Mouse (Mus musculus): ENCODE measurements around the gene Ntrk1.

Ntrk1 gene

GRCm38 (mm10) chr3:87749036-87749435 lies 45.9 kb downstream of the Ntrk1 start:
- no peak for DNase-seq

DNA sequence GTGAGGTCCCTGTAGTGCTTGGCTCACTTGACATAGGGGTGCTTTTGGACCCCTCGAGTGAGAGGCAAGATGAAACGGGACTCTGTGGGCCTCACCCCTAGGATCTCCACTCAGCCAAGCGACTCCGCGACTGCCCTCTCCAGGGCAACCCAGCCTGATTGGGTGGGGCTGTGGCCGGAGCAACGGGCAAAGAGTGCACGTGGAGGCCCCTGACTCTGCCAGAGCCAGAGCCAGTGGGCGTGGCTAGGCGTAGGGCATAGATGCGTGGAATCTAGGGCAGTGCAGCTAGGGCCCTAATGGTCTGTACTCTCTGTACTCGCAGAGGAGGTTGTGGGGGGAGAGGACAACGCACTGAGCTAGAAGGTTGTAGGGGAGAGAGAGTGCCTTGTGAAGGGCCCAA lies 46.5 kb downstream of the Ntrk1 start, which contains the start of gene Lrrc71:
TSS of gene Lrrc71 (minus strand) at position 195 of the 400 bp plus-strand sequence.
- no peak for DNase-seq

DNA sequence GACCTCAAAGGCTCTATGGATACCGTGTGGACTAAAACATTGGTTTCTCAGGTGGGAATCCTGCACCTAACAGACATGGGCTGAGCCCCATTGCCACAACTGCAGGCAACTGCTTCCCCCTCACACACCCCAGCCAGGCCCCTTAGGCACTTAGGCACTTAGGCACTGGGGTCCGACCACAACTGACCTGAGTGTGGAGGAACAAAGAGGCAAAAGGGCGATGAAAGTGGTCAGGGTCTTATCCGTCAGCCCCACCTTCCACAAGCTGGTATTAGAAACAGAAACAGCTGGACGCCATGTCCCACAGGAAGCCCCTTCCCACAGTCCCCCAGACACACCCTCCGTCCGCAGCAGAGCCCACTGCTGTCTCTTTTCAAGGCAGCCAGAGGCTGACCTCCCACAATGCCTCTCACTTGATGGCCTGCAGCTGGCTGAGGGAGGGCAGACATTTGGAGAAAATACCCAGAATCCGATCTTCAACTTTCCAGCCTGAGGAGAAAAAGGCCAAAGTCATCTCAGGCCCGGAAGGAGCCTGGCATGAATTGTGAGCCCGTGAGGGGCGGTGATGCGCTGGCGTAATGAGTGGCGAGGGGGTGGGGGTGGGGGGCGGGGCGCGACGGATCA lies 49.8 kb downstream of the Ntrk1 start:
- DNase-seq, result no peak

GRCm38 (mm10) chr3:87743927-87744326 lies 51.0 kb downstream of the Ntrk1 start:
- DNase-seq, result no peak

GRCm38 (mm10) chr3:87742735-87743134 lies 52.2 kb downstream of the Ntrk1 start:
- no peak for DNase-seq

DNA sequence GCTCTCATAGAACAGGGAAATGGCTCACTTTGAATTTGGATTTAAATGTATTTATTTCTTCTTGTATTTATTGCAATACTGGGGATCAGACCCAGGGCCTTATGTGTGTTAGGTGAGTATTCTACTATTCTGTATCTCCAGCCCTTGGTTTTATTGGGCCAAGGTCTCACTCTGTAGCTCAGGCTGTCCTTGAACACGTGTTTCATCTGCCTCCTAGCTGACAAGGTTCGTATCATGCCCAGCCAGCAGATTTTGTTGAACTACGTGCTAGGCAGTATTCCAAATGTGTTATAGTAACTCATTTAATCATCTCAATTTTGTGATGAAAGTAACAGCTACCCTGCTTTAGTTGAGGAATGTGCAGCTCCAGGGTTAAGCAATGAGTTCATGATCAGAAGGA lies 52.9 kb downstream of the Ntrk1 start:
- no peak for DNase-seq

DNA sequence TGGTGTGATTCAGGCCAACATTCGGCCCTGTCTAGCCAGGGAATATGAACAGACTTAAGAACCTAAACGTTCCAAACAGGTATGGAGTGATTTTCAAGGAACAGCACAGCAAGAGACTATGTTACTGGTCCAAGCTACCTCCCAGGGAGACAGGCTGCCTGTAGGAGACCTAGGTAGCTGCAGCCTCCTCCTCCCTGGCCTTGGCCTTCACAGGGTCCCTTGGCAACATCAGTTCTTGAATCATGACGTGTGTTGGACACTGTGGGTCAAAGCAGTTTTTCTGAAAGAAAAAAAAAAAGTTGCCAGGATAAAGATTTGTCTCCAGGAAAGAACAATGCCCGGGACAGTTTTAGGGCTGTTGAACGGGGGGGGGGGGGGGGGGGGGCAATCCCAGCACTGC lies 56.1 kb downstream of the Ntrk1 start:
- no peak for DNase-seq

DNA sequence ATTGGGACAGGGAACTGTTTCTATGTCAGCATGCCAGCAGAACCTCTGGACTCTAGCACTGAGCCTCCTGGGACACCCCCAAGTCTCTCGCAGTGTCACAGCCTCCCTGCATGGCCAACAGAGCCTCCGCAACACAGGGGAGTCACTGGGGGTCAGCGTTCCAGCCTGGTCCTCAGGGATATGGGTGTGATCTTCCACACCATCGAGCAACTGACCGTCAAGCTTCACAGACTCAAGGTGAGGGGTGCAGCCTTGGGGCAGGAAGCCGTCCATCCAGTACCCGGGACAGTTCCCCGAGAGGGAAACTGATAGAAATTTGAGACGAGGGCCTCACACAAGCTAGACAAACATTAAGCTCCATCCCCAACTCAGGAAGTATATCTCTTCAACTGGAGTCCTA lies 59.6 kb downstream of the Ntrk1 start:
- DNase-seq, result no peak

GRCm38 (mm10) chr3:87733984-87734761 lies 60.8 kb downstream of the Ntrk1 start:
- DNase-seq, result no peak

DNA sequence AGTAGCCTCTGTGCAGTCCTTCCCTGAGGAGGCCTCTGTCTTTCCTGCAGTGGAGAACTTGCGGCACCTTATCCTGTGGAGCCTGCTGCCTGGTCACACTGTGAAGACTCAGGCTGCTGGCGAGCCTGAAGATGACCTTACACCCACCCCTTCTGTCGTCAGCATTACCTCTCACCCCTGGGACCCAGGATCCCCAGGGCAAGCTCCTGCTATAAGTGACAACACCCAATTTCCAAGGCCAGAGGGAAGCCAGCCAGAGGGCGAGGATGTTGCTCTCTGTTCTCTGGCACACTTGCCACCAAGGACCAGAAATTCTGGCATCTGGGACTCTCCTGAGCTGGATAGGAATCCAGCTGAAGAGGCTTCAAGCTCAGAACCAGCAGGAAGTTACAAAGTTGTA lies 61.9 kb downstream of the Ntrk1 start:
- DNase-seq, result no peak

GRCm38 (mm10) chr3:87728696-87729095 lies 66.3 kb downstream of the Ntrk1 start:
- DNase-seq, result no peak
